Mouse (Mus musculus) CH12.LX (cell line): ENCODE data around the gene Rdx. TPM values are rescaled to one million over a fixed set of nuclear protein-coding genes. Genes with fewer than 3 reads are reported as not detected.
A peak's percentile ranks its signal among the peaks of the same experiment; 100 is the strongest.

Experiments
- DNase-seq: peaks from one replicate; pipeline ENCODE4 v3.0.0-alpha.2; 2013; ENCODE audit errors: extremely low read depth
- H3K27ac ChIP-seq: 2 replicates; pipeline ENCODE4 v1.5.1; 2012; ENCODE audit warnings: low read depth, mild to moderate bottlenecking, control low read depth, moderate library complexity; ENCODE audit not compliant: insufficient read depth
- H3K27me3 ChIP-seq: replicated peaks from 2 replicates; pipeline ENCODE3; 2012; ENCODE audit warnings: inconsistent platforms
- H3K36me3 ChIP-seq, 2 experiments: replicated peaks in 1 of 2; 2 replicates each; pipeline versions ENCODE3 to v1.6.1; 2012; ENCODE audit warnings: inconsistent platforms in 1 of 2, low read length in 1 of 2, mild to moderate bottlenecking in 1 of 2, mixed read lengths in 1 of 2, moderate library complexity in 1 of 2; ENCODE audit not compliant: control insufficient read depth in 1 of 2, insufficient read depth in 1 of 2
- H3K4me1 ChIP-seq, 2 experiments: 2 replicates each; pipeline ENCODE4 v1.6.1; 2012; ENCODE audit warnings: inconsistent platforms in 1 of 2, moderate library complexity in 1 of 2; ENCODE audit not compliant: insufficient read depth in 2 of 2, control insufficient read depth in 1 of 2
- H3K4me2 ChIP-seq: 2 replicates; pipeline ENCODE4 v1.6.1; 2012; ENCODE audit warnings: low read depth, mild to moderate bottlenecking, control low read depth; ENCODE audit not compliant: poor library complexity, insufficient read depth, severe bottlenecking
- H3K4me3 ChIP-seq, 3 experiments: fragments of 150-350 bp in 1 of 3; sonication (generic) in 1 of 3; replicated peaks in 1 of 3; 2 replicates each; pipeline versions ENCODE3 to v1.5.1; 2011 to 2012; ENCODE audit warnings: low read depth in 2 of 3, low read length in 2 of 3, mild to moderate bottlenecking in 2 of 3, moderate library complexity in 2 of 3, control low read depth in 1 of 3, improper control_type of control experiment in 1 of 3, inconsistent platforms in 1 of 3, mixed read lengths in 1 of 3; ENCODE audit not compliant: poor library complexity in 1 of 3
- H3K79me2 ChIP-seq: replicated peaks from 2 replicates; pipeline ENCODE4 v1.6.1; 2012; ENCODE audit warnings: mild to moderate bottlenecking, moderate library complexity; ENCODE audit not compliant: control insufficient read depth, poor library complexity, insufficient read depth, severe bottlenecking; ENCODE audit errors: extremely low read depth
- H3K9ac ChIP-seq: 2 replicates; pipeline ENCODE4 v1.6.1; 2012; ENCODE audit warnings: low read depth, mild to moderate bottlenecking, control low read depth, moderate library complexity; ENCODE audit not compliant: insufficient read depth
- H3K9me3 ChIP-seq: replicated peaks from 2 replicates; pipeline ENCODE3; 2012; ENCODE audit warnings: low read length, inconsistent platforms, mixed read lengths
- CHD2 ChIP-seq: IDR thresholded peaks from 2 replicates; pipeline ENCODE4 v1.6.1; 2011; ENCODE audit warnings: low read length, improper control_type of control experiment
- ETS1 ChIP-seq: conservative IDR thresholded peaks from 2 replicates; pipeline ENCODE4 v1.6.1; 2012; ENCODE audit warnings: low read depth, mild to moderate bottlenecking, inconsistent platforms, low read length, improper control_type of control experiment, moderate library complexity
- IRF4 ChIP-seq: IDR thresholded peaks from 2 replicates; pipeline ENCODE4 v1.6.1; 2014; ENCODE audit warnings: low read depth, mild to moderate bottlenecking, inconsistent platforms, low read length, improper control_type of control experiment
- JUN ChIP-seq: IDR thresholded peaks from 2 replicates; pipeline ENCODE4 v1.6.1; 2011; ENCODE audit warnings: low read depth, mild to moderate bottlenecking, low read length, improper control_type of control experiment, moderate library complexity; ENCODE audit not compliant: insufficient read depth
- MAFK ChIP-seq: IDR thresholded peaks from 2 replicates; pipeline ENCODE4 v1.6.1; 2011; ENCODE audit warnings: low read length, improper control_type of control experiment; ENCODE audit not compliant: insufficient replicate concordance
- MXI1 ChIP-seq: IDR thresholded peaks from 2 replicates; pipeline ENCODE4 v1.6.1; 2011; ENCODE audit warnings: mild to moderate bottlenecking, low read depth, low read length, improper control_type of control experiment
- MYC ChIP-seq: IDR thresholded peaks from 2 replicates; pipeline ENCODE4 v1.6.1; 2011; ENCODE audit warnings: low read depth, mild to moderate bottlenecking, improper control_type of control experiment, low read length
- POLR2AphosphoS2 ChIP-seq: IDR thresholded peaks from 2 replicates; pipeline ENCODE4 v1.6.1; 2011; ENCODE audit warnings: low read depth, low read length, improper control_type of control experiment
- RCOR1 ChIP-seq: conservative IDR thresholded peaks from 2 replicates; pipeline ENCODE4 v1.6.1; 2012; ENCODE audit warnings: low read depth, mild to moderate bottlenecking, inconsistent platforms, low read length, improper control_type of control experiment
- TCF12 ChIP-seq: IDR thresholded peaks from 2 replicates; pipeline ENCODE4 v1.6.1; 2014; ENCODE audit warnings: low read depth, mild to moderate bottlenecking, inconsistent platforms, low read length, improper control_type of control experiment
- USF1 ChIP-seq: IDR thresholded peaks from 2 replicates; pipeline ENCODE4 v1.6.1; 2014; ENCODE audit warnings: low read depth, mild to moderate bottlenecking, inconsistent platforms, low read length, improper control_type of control experiment
- ZC3H11A ChIP-seq: IDR thresholded peaks from 2 replicates; pipeline ENCODE4 v1.6.1; 2012; ENCODE audit warnings: low read depth, mild to moderate bottlenecking, inconsistent platforms, low read length, improper control_type of control experiment
- ZKSCAN1 ChIP-seq: IDR thresholded peaks from 2 replicates; pipeline ENCODE4 v1.6.1; 2012; ENCODE audit warnings: low read depth, inconsistent platforms, low read length, improper control_type of control experiment, borderline replicate concordance
- ZMIZ1 ChIP-seq: IDR thresholded peaks from 2 replicates; pipeline ENCODE4 v1.6.1; 2012; ENCODE audit warnings: low read depth, mild to moderate bottlenecking, inconsistent platforms, low read length, improper control_type of control experiment
- ZNF384 ChIP-seq: IDR thresholded peaks from 2 replicates; pipeline ENCODE4 v1.6.1; 2012; ENCODE audit warnings: low read depth, low read length, improper control_type of control experiment, inconsistent platforms
- dilution Hi-C: fragments of 300-500 bp; cut with MboI; formaldehyde crosslinking; loops from 2 replicates; pipeline ENCODE4 v1.14.3; 2020; ENCODE audit warnings: low sequenced_read_pairs; ENCODE audit not compliant: extremely low pct_unique_long_range_greater_than_20kb, extremely low pct_ligation_motif_present
- in situ Hi-C: fragments of 300-500 bp; cut with MboI; formaldehyde crosslinking; loops from 3 replicates; pipeline ENCODE4 v1.14.3; 2019; ENCODE audit warnings: low sequenced_read_pairs, low pct_ligation_motif_present, low pct_unique_long_range_greater_than_20kb, mixed read lengths
- polyA plus RNA-seq: library from polyadenylated mRNA; unstranded; fragments of >175 nt; gene quantifications from 2 replicates; pipeline ENCODE4 v1.2.1, GENCODE M21; 2012; ENCODE audit warnings: low read depth; ENCODE audit not compliant: insufficient read length
- total RNA-seq, 2 experiments: library from RNA; depleted of rRNA; stranded (reverse); fragments of 300-350 nt in 1 of 2; fragments of >200 nt in 1 of 2; gene quantifications; 2 replicates each; pipeline ENCODE4 v1.2.3; 2012 to 2014

Gene Rdx
- total and polyA plus RNA-seq, 3 experiments, result 86.1 to 157 (median 125) TPM

DNA sequence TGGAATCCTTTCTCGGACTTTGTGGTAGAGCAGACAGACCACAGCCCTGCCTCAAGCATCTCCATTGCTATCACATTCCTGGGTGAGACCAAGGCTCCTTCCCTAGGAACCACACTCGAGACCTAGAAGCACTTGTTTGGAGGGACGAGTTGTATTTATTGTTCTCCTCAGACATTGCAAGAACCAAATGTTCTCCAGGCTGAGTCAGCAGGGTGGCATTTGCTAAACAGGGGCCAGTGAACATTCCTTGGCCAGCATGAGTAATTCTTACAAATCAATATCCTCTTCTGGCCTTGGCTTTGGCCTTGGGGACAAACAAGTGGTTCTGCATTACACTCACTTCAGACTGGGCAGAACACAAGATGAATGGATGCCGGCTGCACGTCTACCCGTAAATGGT, 58.5 kb downstream of the Rdx start:
- Histone ChIP-seq H3K9ac (no peak overlapping the region), H3K27me3 (no peaks in the 10 kb centered on the region), H3K79me2 (no peaks in the 10 kb centered on the region), H3K4me2 (no peak overlapping the region), H3K4me3 (no peak overlapping the region), H3K36me3 (peaks cover 2 to 5% of the 10 kb centered on the region in 2 experiments), H3K27ac (no peak overlapping the region), H3K4me1 (peaks cover 13 to 39% of the 10 kb centered on the region in 2 experiments), H3K9me3 (no peaks in the 10 kb centered on the region)
- in situ Hi-C loops (loop anchor here (10.0 kb wide), 1 partner anchor 179 kb away; no protein-coding TSS in a partner anchor), dilution Hi-C loops (no loop called here)
- no peak for DNase-seq
- TF ChIP-seq USF1 (no peak), MAFK (no peak), RCOR1 (no peak), ETS1 (no peak), ZMIZ1 (no peak), JUN (no peak), CHD2 (no peak), ZC3H11A (no peak), TCF12 (no peak), ZKSCAN1 (no peak), MYC (no peak), IRF4 (no peak), MXI1 (no peak)

- peaks cover 8 to 28% of the 10 kb centered on the region in 2 experiments for H3K4me1 ChIP-seq
- peaks cover 8 to 18% of the 10 kb centered on the region in 2 experiments for H3K36me3 ChIP-seq
- in situ Hi-C loops, result loop anchor here (10.0 kb wide), 1 partner anchor 178 kb away; no protein-coding TSS in a partner anchor
- DNase-seq, result no peak
- H3K27me3 ChIP-seq, result no peaks in the 10 kb centered on the region
- H3K4me2 ChIP-seq, result no peak overlapping the region
- H3K9ac ChIP-seq, result no peak overlapping the region
- H3K4me3 ChIP-seq, result no peak overlapping the region
- no peak for TF ChIP-seq ZNF384
- 0 out of 2 replicates have a peak, but pooled peaks have one; percentile 63 for TF ChIP-seq POLR2AphosphoS2
- no peak overlapping the region for H3K27ac ChIP-seq
- dilution Hi-C loops, result no loop called here
- no peaks in the 10 kb centered on the region for H3K79me2 ChIP-seq
- no peaks in the 10 kb centered on the region for H3K9me3 ChIP-seq
Measured at GRCm38 (mm10) chr9:52107161-52107560, 60.2 kb downstream of the Rdx start.
